Mouse (Mus musculus) megakaryocyte, embryonic 14.5 days (primary cell): ENCODE measurements around the gene Gm5767.

ENCODE experiments used
- FLI1 ChIP-seq: IDR thresholded peaks from 2 replicates; pipeline ENCODE4 v1.6.1; 2012; ENCODE audit warnings: low read length, inconsistent platforms, mixed read lengths
- GATA1 ChIP-seq: IDR thresholded peaks from 3 replicates; pipeline ENCODE4 v1.6.1; 2012; ENCODE audit warnings: mixed read lengths, low read length, inconsistent platforms, borderline replicate concordance

GRCm38 (mm10) chr16:8639466-8640191, 40.9 kb upstream of the Gm5767 start:
- no peak for TF ChIP-seq GATA1
- TF ChIP-seq FLI1: no peak
